ENCODE assay signal across 8 mouse cellular contexts in genomic region chr11:101087682-101088055, GRCm38 (mm10). TPM values are rescaled to one million over a fixed set of nuclear protein-coding genes. Genes with fewer than 3 reads are reported as not detected.
DNase-seq lines count a peak whose midpoint lies in the region; ATAC-seq and TF ChIP-seq lines count a peak whose summit lies in the region.

No protein-coding gene starts in this region.

- no peak for DNase-seq in gastrocnemius, adult 2 months
- DNase-seq in gastrocnemius, postnatal 4 days (ENCODE audit: low spot score in 2 of 2): no peak
- peak; percentile 41 for DNase-seq in brain, adult 2 months (ENCODE audit: low read depth, low spot score)
- DNase-seq in lung, postnatal 36 days: peak; percentile 37
- DNase-seq in left cerebral cortex, adult 11 months (ENCODE audit: low spot score): no peak
- no peak for DNase-seq in gastrocnemius, postnatal 14 days

- peaks cover 31% of the 10 kb centered on the region for H3K36me3 ChIP-seq in intestine, embryonic 15.5 days

- WGBS in intestine, embryonic 15.5 days: 8% methylated on average over 8 of the region's 8 CpGs

- peak overlapping the region; percentile 93 for H3K27ac ChIP-seq in gastrocnemius, adult 2 months
- peak overlapping the region; percentile 89 for H3K27ac ChIP-seq in intestine, embryonic 15.5 days

- intact Hi-C loops in gastrocnemius, adult 2 months (cut with DNase I): no loop called here
- intact Hi-C loops in gastrocnemius, postnatal 14 days (cut with DNase I; ENCODE audit: low total_unique reads): no loop called here

- H3K27me3 ChIP-seq in intestine, embryonic 15.5 days (replicated peaks): no peaks in the 10 kb centered on the region

- TF ChIP-seq CTCF in gastrocnemius, adult 2 months (IDR thresholded peaks at IDR 0.05): no peak

- no peaks in the 10 kb centered on the region for H3K9me3 ChIP-seq in intestine, embryonic 15.5 days

- H3K9ac ChIP-seq in intestine, embryonic 15.5 days: peak overlapping the region; percentile 70

- peak; percentile 25 for ATAC-seq in intestine, embryonic 15.5 days
- ATAC-seq in erythroid progenitor cell, adult 5-6 weeks (replicated peaks; ENCODE audit: low FRiP score, poor library complexity, severe bottlenecking): no peak

- H3K4me1 ChIP-seq in intestine, embryonic 15.5 days (replicated peaks): peaks cover 38% of the 10 kb centered on the region

- H3K4me3 ChIP-seq in gastrocnemius, adult 2 months: peak overlapping the region; percentile 84
- peak overlapping the region; percentile 65 for H3K4me3 ChIP-seq in intestine, embryonic 15.5 days (replicated peaks)

- H3K4me2 ChIP-seq in intestine, embryonic 15.5 days (replicated peaks): peak overlapping the region; percentile 82

RNA-seq across cellular contexts. Expression of gene Mlx, which starts 0.6 kb away (rescaled TPM):
- total RNA-seq in gastrocnemius, adult 2 months (2021): 10 to 100 TPM; 12.5 to 14.4 TPM
- 10 to 100 TPM; 13.1 to 13.4 TPM for total RNA-seq in gastrocnemius, postnatal 4 days (2021)
- polyA plus RNA-seq in intestine, embryonic 15.5 days (2015; fragmentation: Nextera tagmentation; extraction: Ambion mirVana): 65.0 and 65.4 TPM in 2 replicates
- 36.0 and 43.6 TPM in 2 replicates for total RNA-seq in erythroid progenitor cell, adult 5-6 weeks (2015; ENCODE audit: low replicate concordance)
- total RNA-seq in erythroid progenitor cell, adult 5-6 weeks (2017; ENCODE audit: low replicate concordance): 16.8 and 26.4 TPM in 2 replicates
- total RNA-seq in gastrocnemius, postnatal 14 days (2021): 10 to 100 TPM; 10.8 to 12.4 TPM

RNA-seq across cellular contexts. Expression of gene Coasy, which starts 5.3 kb away (rescaled TPM):
- total RNA-seq in gastrocnemius, adult 2 months (2021): 1 to 10 TPM; 7.1 to 9.8 TPM
- total RNA-seq in gastrocnemius, postnatal 4 days (2021): 10 to 100 TPM; 15.1 to 17.8 TPM
- 41.8 and 43.9 TPM in 2 replicates for polyA plus RNA-seq in intestine, embryonic 15.5 days (2015; fragmentation: Nextera tagmentation; extraction: Ambion mirVana)
- total RNA-seq in erythroid progenitor cell, adult 5-6 weeks (2015; ENCODE audit: low replicate concordance): 2.5 and 3.8 TPM in 2 replicates
- 1.7 and 6.8 TPM in 2 replicates for total RNA-seq in erythroid progenitor cell, adult 5-6 weeks (2017; ENCODE audit: low replicate concordance)
- total RNA-seq in gastrocnemius, postnatal 14 days (2021): 1 to 10 TPM; 8.1 to 9.5 TPM

RNA-seq across cellular contexts. Expression of gene Psmc3ip, which starts 7.6 kb away (rescaled TPM):
- 1 to 10 TPM; 1.5 to 2.2 TPM for total RNA-seq in gastrocnemius, adult 2 months (2021)
- total RNA-seq in gastrocnemius, postnatal 4 days (2021): 1 to 10 TPM; 4.9 to 6.2 TPM
- polyA plus RNA-seq in intestine, embryonic 15.5 days (2015; fragmentation: Nextera tagmentation; extraction: Ambion mirVana): 22.6 and 23.4 TPM in 2 replicates
- total RNA-seq in erythroid progenitor cell, adult 5-6 weeks (2015; ENCODE audit: low replicate concordance): 5.9 and 7.9 TPM in 2 replicates
- total RNA-seq in erythroid progenitor cell, adult 5-6 weeks (2017; ENCODE audit: low replicate concordance): 13.2 and 29.0 TPM in 2 replicates
- 1 to 10 TPM; 1.1 to 1.5 TPM for total RNA-seq in gastrocnemius, postnatal 14 days (2021)

RNA-seq across cellular contexts. Expression of gene Hsd17b1, which starts 9.5 kb away (rescaled TPM):
- under 1 TPM in 1 of 2 experiments, not detected in 1; 0.18 TPM for total RNA-seq in gastrocnemius, adult 2 months (2021)
- total RNA-seq in gastrocnemius, postnatal 4 days (2021): under 1 TPM; 0.20 to 0.21 TPM
- polyA plus RNA-seq in intestine, embryonic 15.5 days (2015; fragmentation: Nextera tagmentation; extraction: Ambion mirVana): not detected in 2 replicates
- 2.2 TPM in 1 of 2 replicates, not detected in the other for total RNA-seq in erythroid progenitor cell, adult 5-6 weeks (2015; ENCODE audit: low replicate concordance)
- 0.26 TPM in 1 of 2 replicates, not detected in the other for total RNA-seq in erythroid progenitor cell, adult 5-6 weeks (2017; ENCODE audit: low replicate concordance)
- under 1 TPM in 1 of 2 experiments, not detected in 1; 0.29 TPM for total RNA-seq in gastrocnemius, postnatal 14 days (2021)

RNA-seq across cellular contexts. Expression of gene Naglu, which starts 17.9 kb away (rescaled TPM):
- total RNA-seq in gastrocnemius, adult 2 months (2021): 1 to 10 TPM; 3.3 to 4.1 TPM
- 10 to 100 TPM; 11.4 to 12.8 TPM for total RNA-seq in gastrocnemius, postnatal 4 days (2021)
- polyA plus RNA-seq in intestine, embryonic 15.5 days (2015; fragmentation: Nextera tagmentation; extraction: Ambion mirVana): 14.9 and 16.4 TPM in 2 replicates
- total RNA-seq in erythroid progenitor cell, adult 5-6 weeks (2015; ENCODE audit: low replicate concordance): 2.2 and 3.8 TPM in 2 replicates
- total RNA-seq in erythroid progenitor cell, adult 5-6 weeks (2017; ENCODE audit: low replicate concordance): 4.5 and 9.9 TPM in 2 replicates
- 1 to 10 TPM; 6.2 to 7.4 TPM for total RNA-seq in gastrocnemius, postnatal 14 days (2021)

Comparison
In these comparisons a context has a peak if more than half of its experiments do, and no peak if none do; other contexts are left out.
1. DNase-seq: peak in brain, adult 2 months (single experiment) and lung, postnatal 36 days (single experiment); none in gastrocnemius, adult 2 months (single experiment), gastrocnemius, postnatal 4 days (0 of 2), left cerebral cortex, adult 11 months (single experiment) and gastrocnemius, postnatal 14 days (single experiment).